Mouse (Mus musculus) embryonic facial prominence, embryonic 10.5 days (tissue): Measurements from ENCODE around the gene Chmp2a. TPM values are rescaled to one million over a fixed set of nuclear protein-coding genes. Genes with fewer than 3 reads are reported as not detected.

Source experiments
- DNase-seq: peaks from one replicate; pipeline ENCODE4 v3.0.0-alpha.2; 2017; ENCODE audit warnings: low spot score
- H3K27ac ChIP-seq: fragments of 300-500 bp; sonication (generic); replicated peaks from 2 replicates; pipeline ENCODE4 v1.5.1; 2016; ENCODE audit warnings: mild to moderate bottlenecking
- H3K27me3 ChIP-seq: fragments of 300-500 bp; sonication (generic); replicated peaks from 2 replicates; pipeline ENCODE4 v1.6.1; 2016; ENCODE audit warnings: low read depth, mild to moderate bottlenecking; ENCODE audit not compliant: poor library complexity, severe bottlenecking
- H3K36me3 ChIP-seq: fragments of 300-500 bp; sonication (generic); replicated peaks from 2 replicates; pipeline ENCODE4 v1.6.1; 2016; ENCODE audit warnings: mild to moderate bottlenecking, moderate library complexity
- H3K4me1 ChIP-seq: fragments of 300-500 bp; sonication (generic); 2 replicates; pipeline ENCODE4 v1.6.1; 2016
- H3K4me3 ChIP-seq: fragments of 300-500 bp; sonication (generic); 2 replicates; pipeline ENCODE4 v1.5.1; 2016; ENCODE audit warnings: mild to moderate bottlenecking, moderate library complexity
- H3K9me3 ChIP-seq: fragments of 300-500 bp; sonication (generic); 2 replicates; pipeline ENCODE4 v1.6.1; 2016; ENCODE audit warnings: mild to moderate bottlenecking
- WGBS: fragments of 180-500 bp; shearing (Covaris S2); methylation state at CpG from one replicate; pipeline ENCODE4 v1.1.7; 2016; 5-methylcytosine and 5-hydroxymethylcytosine counted together
- polyA plus RNA-seq: library from polyadenylated mRNA; unstranded; fragments of >200 nt; fragmentation: Nextera tagmentation; extraction: Ambion mirVana; gene quantifications from 2 replicates; pipeline ENCODE4 v1.2.1, GENCODE M21; 2016

Chmp2a gene
- polyA plus RNA-seq, 1 experiment from 2014 or later: 89.1 TPM

DNA sequence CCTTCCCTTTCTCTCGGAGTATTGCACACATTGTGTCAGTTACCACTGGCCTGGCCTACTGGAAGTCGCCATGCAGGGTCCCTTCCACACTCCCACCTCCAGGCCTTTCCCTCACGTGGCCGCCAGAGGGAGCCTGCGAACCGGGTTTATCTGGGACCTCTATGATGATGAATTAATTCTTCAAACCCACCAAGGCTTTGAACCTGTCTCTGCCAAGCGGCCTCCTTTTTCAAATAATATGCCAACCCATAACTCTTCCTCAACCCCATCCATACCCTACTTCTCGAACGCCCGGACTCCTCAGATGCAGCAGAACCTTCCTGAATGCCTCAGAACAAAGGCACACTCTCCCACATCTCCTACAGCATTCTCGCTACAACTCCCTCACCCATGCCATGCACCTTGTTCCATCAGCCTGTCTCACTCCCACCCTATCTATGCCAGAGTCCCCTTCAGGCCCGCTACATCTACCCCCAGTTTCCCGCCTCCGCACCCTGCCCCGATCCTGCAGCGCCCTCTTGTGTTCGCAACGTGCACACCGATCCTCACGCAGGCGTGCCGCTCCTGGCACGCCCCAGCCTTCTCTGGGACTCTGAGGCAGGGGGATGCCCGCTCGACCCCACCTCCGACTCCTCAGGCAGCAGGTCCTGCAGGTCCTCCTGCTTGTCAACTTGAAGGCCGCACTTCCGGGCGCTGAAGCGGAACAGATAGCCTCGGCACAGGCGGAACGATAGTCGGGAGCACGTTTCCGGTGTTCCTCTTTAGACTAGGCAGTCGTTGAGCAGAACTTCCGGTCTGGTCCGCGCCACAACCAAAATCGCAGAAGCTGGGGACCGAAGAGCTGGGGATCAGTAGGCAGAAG is 25.2 kb downstream of the Chmp2a start:
- under 1% methylated on average over 42 of the region's 42 CpGs for WGBS
- Histone ChIP-seq H3K36me3 (peaks cover 35% of the 10 kb centered on the region), H3K4me3 (peak overlapping the region; percentile 75)

DNA sequence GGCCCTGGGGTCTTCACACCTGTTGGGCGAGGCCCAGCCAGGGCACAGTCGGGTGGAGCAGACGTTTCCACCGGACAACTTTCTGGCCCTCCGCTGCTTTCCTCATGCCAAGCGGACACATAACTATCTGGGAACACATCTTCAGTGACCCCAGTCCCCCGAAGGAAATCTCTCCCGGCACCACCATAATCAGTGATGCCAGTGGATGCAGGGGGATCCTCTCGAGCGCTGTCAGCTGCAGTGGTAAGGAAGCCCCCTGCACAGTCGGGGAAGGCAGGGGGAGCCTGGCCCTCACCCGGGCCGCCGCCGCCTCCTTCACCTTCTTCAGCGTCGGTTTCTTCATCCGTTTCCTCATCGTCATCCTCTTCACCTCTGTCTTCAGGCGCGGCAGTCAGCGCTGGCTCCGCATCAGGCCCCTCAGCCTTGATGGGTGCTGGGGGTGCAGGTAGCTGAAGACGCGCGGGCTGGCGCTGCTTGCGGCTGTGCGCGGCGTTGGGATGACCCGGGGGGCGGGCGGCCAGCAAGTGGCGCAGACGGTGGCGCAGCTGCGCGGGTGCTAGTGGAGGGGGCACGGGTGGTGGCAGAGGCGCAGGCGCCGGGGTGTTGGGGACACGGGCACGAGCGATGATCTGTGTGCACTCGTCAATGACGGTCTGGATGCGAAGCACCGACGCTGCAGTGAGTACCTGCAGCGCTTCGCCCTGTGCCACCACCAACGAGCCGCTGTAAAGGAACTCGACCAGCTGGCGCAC is 27.1 kb downstream of the Chmp2a start:
- peaks cover 38% of the 10 kb centered on the region for H3K36me3 ChIP-seq
- H3K4me1 ChIP-seq: peaks cover 27% of the 10 kb centered on the region
- H3K9me3 ChIP-seq: peaks cover 5% of the 10 kb centered on the region; the same call in 1 of the 2 replicates
- no peak for DNase-seq
- no peak overlapping the region for H3K27ac ChIP-seq
- WGBS: 39% methylated on average over 57 of the region's 57 CpGs
- H3K27me3 ChIP-seq: peaks cover 27% of the 10 kb centered on the region
- H3K4me3 ChIP-seq: peak overlapping the region; percentile 44

More for the DNA sequence above, 25.2 kb downstream of the Chmp2a start:
- peaks cover 5% of the 10 kb centered on the region; the same call in 1 of the 2 replicates for H3K9me3 ChIP-seq
- peak; percentile 97 for DNase-seq
- peak overlapping the region; percentile 95 for H3K27ac ChIP-seq
- H3K27me3 ChIP-seq: peaks cover 27% of the 10 kb centered on the region
- H3K4me1 ChIP-seq: peaks cover 27% of the 10 kb centered on the region

DNA sequence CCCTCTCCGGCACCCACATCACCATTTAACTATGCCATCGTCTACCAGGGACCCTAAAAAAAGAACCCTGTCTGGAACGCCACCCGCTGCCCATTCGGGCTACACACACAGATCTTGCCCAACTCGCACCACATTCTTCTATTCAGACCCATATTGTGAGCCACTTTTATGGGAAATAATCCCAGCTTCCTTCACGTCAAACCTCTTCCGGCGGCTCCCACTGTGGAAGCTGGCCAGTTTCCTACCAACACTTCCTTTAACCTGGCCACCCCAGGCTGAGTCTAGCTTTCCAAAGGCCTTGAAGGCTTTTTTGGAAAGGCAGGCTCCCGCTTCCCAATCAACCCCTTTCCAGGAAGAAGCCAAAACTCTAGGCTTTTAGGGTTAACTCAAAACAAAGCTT is 28.1 kb downstream of the Chmp2a start:
- peaks cover 38% of the 10 kb centered on the region for H3K36me3 ChIP-seq
- H3K9me3 ChIP-seq: peaks cover 5% of the 10 kb centered on the region; the same call in 1 of the 2 replicates
- peaks cover 27% of the 10 kb centered on the region for H3K4me1 ChIP-seq
- no peak overlapping the region for H3K4me3 ChIP-seq
- 86% methylated on average over 10 of the region's 10 CpGs for WGBS
- no peak for DNase-seq
- peaks cover 27% of the 10 kb centered on the region for H3K27me3 ChIP-seq
- H3K27ac ChIP-seq: no peak overlapping the region

DNA sequence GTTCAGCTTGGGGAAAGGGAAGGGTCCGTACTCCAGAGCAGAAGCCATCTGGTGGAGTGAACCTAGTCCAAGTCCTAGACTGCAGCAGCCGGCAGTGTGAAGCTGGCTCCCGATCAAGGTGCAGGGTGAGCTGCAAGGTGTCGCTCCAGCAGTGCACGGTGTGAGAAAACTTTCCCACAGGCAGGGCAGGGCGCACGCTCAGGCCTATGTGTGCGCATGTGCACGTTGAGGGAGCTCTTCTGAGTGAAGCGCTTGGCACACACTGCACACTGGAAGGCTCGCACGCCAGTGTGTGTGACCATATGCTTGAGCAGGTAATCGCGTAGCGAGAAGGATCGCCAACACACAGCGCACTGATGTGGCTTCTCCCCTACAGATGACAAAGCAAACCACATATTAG is 28.6 kb downstream of the Chmp2a start:
- DNase-seq: no peak
- peaks cover 27% of the 10 kb centered on the region for H3K4me1 ChIP-seq
- peaks cover 5% of the 10 kb centered on the region; the same call in 1 of the 2 replicates for H3K9me3 ChIP-seq
- H3K27ac ChIP-seq: no peak overlapping the region
- peaks cover 38% of the 10 kb centered on the region for H3K36me3 ChIP-seq
- H3K4me3 ChIP-seq: no peak overlapping the region
- H3K27me3 ChIP-seq: peaks cover 27% of the 10 kb centered on the region
- WGBS: 91% methylated on average over 17 of the region's 17 CpGs

DNA sequence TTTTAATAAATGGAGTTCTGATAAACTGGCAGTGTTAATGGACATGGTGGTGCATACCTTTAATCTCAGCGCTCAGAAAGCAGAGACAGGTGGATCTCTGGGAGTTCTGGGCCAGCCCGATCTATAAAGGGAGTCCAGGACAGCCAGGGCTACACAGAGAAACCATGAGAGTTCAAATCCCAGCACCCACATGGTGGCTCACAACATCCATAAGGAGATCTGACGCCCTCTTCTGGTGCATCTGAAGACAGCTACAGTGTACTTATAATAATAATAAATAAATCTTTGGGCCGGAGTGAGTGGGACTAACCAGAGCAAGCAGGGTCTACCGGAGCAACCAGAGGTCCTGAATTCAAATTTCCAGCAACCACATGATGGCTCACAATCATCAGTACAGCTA is 31.2 kb downstream of the Chmp2a start:
- H3K36me3 ChIP-seq: peaks cover 38% of the 10 kb centered on the region
- 76% methylated on average over 5 of the region's 5 CpGs for WGBS
- peaks cover 5% of the 10 kb centered on the region; the same call in 1 of the 2 replicates for H3K9me3 ChIP-seq
- peaks cover 14% of the 10 kb centered on the region for H3K4me1 ChIP-seq
- H3K4me3 ChIP-seq: no peak overlapping the region
- peaks cover 24% of the 10 kb centered on the region for H3K27me3 ChIP-seq
- no peak overlapping the region for H3K27ac ChIP-seq
- DNase-seq: no peak

DNA sequence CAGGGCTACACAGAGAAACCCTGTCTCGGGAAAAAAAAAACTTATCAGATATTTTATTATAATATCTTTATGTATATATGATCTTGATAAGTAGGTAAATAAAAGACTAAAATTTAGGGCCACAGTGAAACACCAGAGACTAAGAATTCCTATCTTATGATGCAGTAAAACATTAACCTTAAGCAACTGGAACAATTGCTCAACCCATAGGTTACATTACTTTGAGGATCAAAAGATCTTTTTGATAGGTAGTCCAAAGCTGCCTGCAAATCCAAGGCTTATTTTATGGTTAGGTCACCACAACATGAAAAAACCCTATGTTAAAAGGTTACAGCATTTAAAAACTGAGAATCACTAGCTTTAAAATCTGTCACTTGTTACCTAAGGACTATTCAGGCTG is 33.0 kb downstream of the Chmp2a start:
- Histone ChIP-seq H3K27me3 (peaks cover 6% of the 10 kb centered on the region), H3K36me3 (peaks cover 23% of the 10 kb centered on the region), H3K4me1 (no peaks in the 10 kb centered on the region), H3K4me3 (no peak overlapping the region), H3K27ac (no peak overlapping the region), H3K9me3 (no peaks in the 10 kb centered on the region)
- 59% methylated on average over 1 of the region's 1 CpGs for WGBS
- no peak for DNase-seq

DNA sequence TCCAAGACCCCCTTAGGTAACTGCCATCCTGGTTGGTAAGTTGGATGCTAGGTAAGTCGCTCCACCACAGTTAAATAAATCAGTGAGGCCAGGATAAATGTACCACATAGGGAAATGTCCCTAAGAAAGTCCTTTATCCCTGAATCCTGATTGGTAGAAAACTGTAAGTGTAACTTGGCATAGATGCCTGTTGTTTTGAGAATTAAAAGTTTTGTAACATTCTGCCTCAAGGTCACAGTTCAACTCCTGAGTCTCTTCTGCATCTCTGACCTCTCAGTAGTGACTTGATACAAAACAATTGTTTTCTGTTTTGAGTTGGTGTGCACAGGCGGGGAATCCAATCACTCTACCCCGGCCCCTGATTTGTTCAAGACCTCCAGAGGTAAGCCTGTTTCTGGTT is 35.8 kb downstream of the Chmp2a start, which contains the start of gene Trim28:
TSS of gene Trim28 (plus strand) at position 264 of the 400 bp plus-strand sequence.
- Histone ChIP-seq H3K9me3 (no peaks in the 10 kb centered on the region), H3K27me3 (no peaks in the 10 kb centered on the region), H3K4me1 (no peaks in the 10 kb centered on the region), H3K27ac (no peak within 1 kb of the TSS), H3K36me3 (no peaks in the 10 kb centered on the region), H3K4me3 (no peak within 1 kb of the TSS)
- 78% methylated on average over 3 of the region's 3 CpGs for WGBS
- DNase-seq: no peak

DNA sequence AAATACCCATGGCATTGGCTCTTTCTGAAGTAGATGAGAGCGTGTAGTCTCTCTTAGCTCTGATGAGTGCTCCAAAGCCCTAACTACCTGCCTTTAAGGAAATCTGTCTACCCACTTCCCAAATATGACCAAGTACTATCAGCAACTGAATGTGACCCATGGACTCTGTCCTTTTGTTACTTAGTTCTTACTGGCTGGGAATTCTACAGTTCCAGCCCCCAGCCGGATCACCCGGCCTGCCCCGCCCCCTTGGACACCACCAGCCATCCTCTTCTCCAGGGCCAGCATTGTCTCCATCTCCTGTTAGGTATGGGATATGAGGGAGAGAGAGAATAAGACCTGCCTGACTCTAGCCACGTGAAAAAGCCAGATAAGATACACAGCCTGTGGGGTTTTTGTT is 36.6 kb downstream of the Chmp2a start, which contains the start of gene Slc27a5:
TSS of gene Slc27a5 (minus strand) at position 140 of the 400 bp plus-strand sequence.
- no peak for DNase-seq
- WGBS: 82% methylated on average over 5 of the region's 5 CpGs
- no peaks in the 10 kb centered on the region for H3K9me3 ChIP-seq
- H3K4me3 ChIP-seq: no peak within 1 kb of the TSS
- H3K27me3 ChIP-seq: no peaks in the 10 kb centered on the region
- H3K36me3 ChIP-seq: no peaks in the 10 kb centered on the region
- no peaks in the 10 kb centered on the region for H3K4me1 ChIP-seq
- no peak within 1 kb of the TSS for H3K27ac ChIP-seq

DNA sequence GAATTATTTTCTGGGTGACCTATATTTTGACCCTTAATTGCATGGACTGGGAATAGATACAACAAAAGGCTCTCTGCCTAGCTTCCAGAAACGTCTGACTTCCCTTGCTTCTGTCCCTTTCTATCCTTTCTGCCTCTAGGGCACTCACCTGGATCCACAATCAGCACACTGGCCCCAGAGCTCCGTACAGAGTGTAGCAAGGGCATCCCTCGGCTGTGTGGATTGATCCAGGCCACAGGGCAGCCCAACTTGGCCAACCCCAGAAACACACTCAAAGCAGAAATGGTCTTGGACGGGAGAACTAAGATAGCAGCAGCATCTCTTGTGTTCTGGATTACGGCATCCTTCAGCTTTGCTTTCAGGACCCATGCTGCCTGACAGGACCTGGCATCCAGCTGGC is 37.4 kb downstream of the Chmp2a start:
- WGBS: 65% methylated on average over 5 of the region's 5 CpGs
- H3K4me3 ChIP-seq: no peak overlapping the region
- no peak overlapping the region for H3K27ac ChIP-seq
- no peaks in the 10 kb centered on the region for H3K27me3 ChIP-seq
- H3K36me3 ChIP-seq: no peaks in the 10 kb centered on the region
- no peak for DNase-seq
- H3K9me3 ChIP-seq: no peaks in the 10 kb centered on the region
- H3K4me1 ChIP-seq: no peaks in the 10 kb centered on the region

DNA sequence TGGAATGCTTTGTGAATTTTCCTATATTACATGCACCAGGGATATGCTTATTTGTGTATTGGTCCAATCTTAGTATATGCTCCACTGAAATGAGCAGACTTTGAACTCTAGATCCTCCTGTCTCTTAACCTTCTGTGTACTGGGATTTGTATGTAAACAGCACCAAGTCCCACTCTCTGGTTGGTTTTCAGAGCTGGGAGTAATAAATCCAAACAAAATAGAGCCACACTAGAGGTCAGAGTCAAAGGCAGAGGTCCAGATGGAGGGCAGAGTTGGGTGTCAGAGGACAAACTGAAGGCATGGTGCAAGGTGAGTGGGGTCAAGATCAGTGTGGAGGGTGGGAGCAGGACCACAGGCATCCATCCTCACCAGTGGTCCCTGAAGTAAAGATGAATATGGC is 38.7 kb downstream of the Chmp2a start:
- Histone ChIP-seq H3K4me3 (no peak overlapping the region), H3K27ac (no peak overlapping the region), H3K4me1 (no peaks in the 10 kb centered on the region), H3K27me3 (no peaks in the 10 kb centered on the region), H3K36me3 (no peaks in the 10 kb centered on the region), H3K9me3 (no peaks in the 10 kb centered on the region)
- DNase-seq: no peak

DNA sequence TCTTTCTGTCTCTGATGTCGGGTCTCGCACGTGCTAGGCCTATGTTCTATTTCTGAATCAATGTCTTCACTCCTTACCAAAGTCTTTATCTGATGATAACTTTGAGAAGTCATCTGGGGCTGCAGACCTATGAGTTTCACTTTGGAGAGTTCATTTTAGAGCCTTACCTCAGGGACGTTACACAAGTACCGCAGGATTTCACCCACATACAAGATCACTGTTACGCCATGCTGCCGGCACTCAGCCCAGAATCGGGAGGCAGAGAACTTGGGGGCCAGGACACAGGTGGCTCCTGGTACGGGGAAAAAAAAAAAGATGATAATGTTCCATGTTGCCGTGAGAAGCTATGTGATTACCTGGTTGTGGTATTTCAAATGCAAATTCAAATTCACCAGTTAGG is 41.5 kb downstream of the Chmp2a start:
- no peak overlapping the region for H3K4me3 ChIP-seq
- no peaks in the 10 kb centered on the region for H3K27me3 ChIP-seq
- 90% methylated on average over 10 of the region's 10 CpGs for WGBS
- DNase-seq: no peak
- H3K4me1 ChIP-seq: no peaks in the 10 kb centered on the region
- H3K9me3 ChIP-seq: no peaks in the 10 kb centered on the region
- H3K36me3 ChIP-seq: no peaks in the 10 kb centered on the region
- no peak overlapping the region for H3K27ac ChIP-seq

DNA sequence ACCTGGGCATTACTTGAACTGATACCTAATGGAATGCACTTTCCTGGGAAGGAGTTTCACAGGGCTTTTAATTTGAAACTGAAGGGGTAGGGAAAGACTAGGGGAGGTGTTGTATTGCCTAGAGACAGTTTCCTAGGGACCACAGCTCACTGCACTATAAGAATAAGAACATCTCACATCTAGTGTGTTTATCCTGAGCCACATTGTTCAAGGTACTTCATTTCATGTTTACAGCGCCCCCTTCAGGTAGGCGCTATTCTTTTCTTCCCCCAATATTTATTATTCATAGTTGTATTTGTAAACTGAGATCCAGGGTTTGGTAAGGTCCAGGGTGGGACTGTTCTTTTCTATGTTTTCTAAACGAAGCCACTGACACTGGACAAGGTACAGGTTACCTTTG is 42.4 kb downstream of the Chmp2a start:
- Histone ChIP-seq H3K9me3 (no peaks in the 10 kb centered on the region), H3K4me1 (no peaks in the 10 kb centered on the region), H3K4me3 (no peak overlapping the region), H3K36me3 (no peaks in the 10 kb centered on the region), H3K27ac (no peak overlapping the region), H3K27me3 (no peaks in the 10 kb centered on the region)
- 8% methylated on average over 3 of the region's 3 CpGs for WGBS
- no peak for DNase-seq
